ENCODE assay signal across 8 mouse cellular contexts in genomic region chr1:187607065-187608047, GRCm38 (mm10). TPM values are rescaled to one million over a fixed set of nuclear protein-coding genes. Genes with fewer than 3 reads are reported as not detected.
DNase-seq lines count a peak whose midpoint lies in the region; ATAC-seq and TF ChIP-seq lines count a peak whose summit lies in the region.

No protein-coding gene starts in this region.

- peak overlapping the region; percentile 8; the same call in 1 of the 2 replicates for H3K4me3 ChIP-seq in lung, embryonic 16.5 days (ENCODE audit: low read length)
- no peak overlapping the region for H3K4me3 ChIP-seq in lung, adult 2 months (replicated peaks; ENCODE audit: extremely low read depth, low read depth, low read length)
- H3K4me3 ChIP-seq in hindbrain, embryonic 16.5 days (ENCODE audit: low read length): 0 out of 2 replicates have a peak overlapping the region, but pooled peaks have one; percentile 4
- H3K4me3 ChIP-seq in liver, embryonic 13.5 days (replicated peaks): no peak overlapping the region

- intact Hi-C loops in left cerebral cortex, postnatal 25 days (cut with DNase I): loop anchor here (5.0 kb wide), 1 partner anchor 45 kb away; no protein-coding TSS in a partner anchor

- H3K27ac ChIP-seq in lung, embryonic 16.5 days (ENCODE audit: low read length): no peak overlapping the region
- no peak overlapping the region for H3K27ac ChIP-seq in hindbrain, embryonic 16.5 days (ENCODE audit: low read depth, low read length)
- no peak overlapping the region for H3K27ac ChIP-seq in liver, embryonic 13.5 days

- no peak for DNase-seq in lung, adult 2 months
- no peak for DNase-seq in liver, embryonic 13.5 days
- DNase-seq in testis, postnatal 14 days (ENCODE audit: low spot score): peak; percentile 8
- DNase-seq in right cerebral cortex, adult 18-20 months: no peak
- DNase-seq in left cerebral cortex, postnatal 25 days (ENCODE audit: low spot score in 2 of 2): no peak

- no peak for ATAC-seq in lung, embryonic 16.5 days (ENCODE audit: low read depth)
- ATAC-seq in hindbrain, embryonic 16.5 days: no peak
- 0 out of 2 replicates have a peak, but pooled peaks have one; percentile 15 for ATAC-seq in liver, embryonic 13.5 days (ENCODE audit: low read depth)
- ATAC-seq in CD4-positive, CD25-positive, alpha-beta regulatory T cell, adult 4 months: no peak

- H3K27me3 ChIP-seq in lung, embryonic 16.5 days (ENCODE audit: control insufficient read depth, insufficient read depth, low read depth, low read length): peaks cover 77% of the 10 kb centered on the region
- H3K27me3 ChIP-seq in hindbrain, embryonic 16.5 days (replicated peaks; ENCODE audit: control insufficient read depth, insufficient read depth, low read length): peaks cover 17% of the 10 kb centered on the region
- H3K27me3 ChIP-seq in liver, embryonic 13.5 days: peaks cover 98% of the 10 kb centered on the region

- no peak for TF ChIP-seq CTCF in lung, adult 2 months (IDR thresholded peaks at IDR 0.05; ENCODE audit: insufficient read depth, low read length)

- H3K9me3 ChIP-seq in lung, embryonic 16.5 days (ENCODE audit: control insufficient read depth, low read length): no peaks in the 10 kb centered on the region
- no peaks in the 10 kb centered on the region for H3K9me3 ChIP-seq in hindbrain, embryonic 16.5 days (ENCODE audit: control insufficient read depth, low read length)
- no peaks in the 10 kb centered on the region for H3K9me3 ChIP-seq in liver, embryonic 13.5 days (replicated peaks)

- no peak overlapping the region for H3K9ac ChIP-seq in lung, embryonic 16.5 days (ENCODE audit: low read length)
- no peak overlapping the region; the same call in 1 of the 2 replicates for H3K9ac ChIP-seq in hindbrain, embryonic 16.5 days (ENCODE audit: low read depth, low read length)
- H3K9ac ChIP-seq in liver, embryonic 13.5 days: no peak overlapping the region

- 3% methylated on average over 47 of the region's 47 CpGs for WGBS in lung, embryonic 16.5 days
- WGBS in lung, adult 2 months: 8% methylated on average over 47 of the region's 47 CpGs
- WGBS in hindbrain, embryonic 16.5 days: 5% methylated on average over 47 of the region's 47 CpGs
- WGBS in liver, embryonic 13.5 days (ENCODE audit: insufficient replicate concordance): 2% methylated on average over 46 of the region's 47 CpGs

- H3K4me2 ChIP-seq in lung, embryonic 16.5 days (ENCODE audit: low read depth, low read length): peak overlapping the region; percentile 19; the same call in 1 of the 2 replicates
- peak overlapping the region; percentile 38 for H3K4me2 ChIP-seq in hindbrain, embryonic 16.5 days (ENCODE audit: low read length)
- no peak overlapping the region for H3K4me2 ChIP-seq in liver, embryonic 13.5 days

- no peak for TF ChIP-seq POLR2A in lung, adult 2 months (IDR thresholded peaks at IDR 0.05; ENCODE audit: borderline replicate concordance, extremely low read depth, low read depth, low read length)

- H3K4me1 ChIP-seq in lung, embryonic 16.5 days (replicated peaks; ENCODE audit: control insufficient read depth, insufficient read depth, low read length): peaks cover 28% of the 10 kb centered on the region
- H3K4me1 ChIP-seq in lung, adult 2 months (ENCODE audit: control insufficient read depth, insufficient read depth, low read length): peaks cover 6% of the 10 kb centered on the region; the same call in 1 of the 2 replicates
- H3K4me1 ChIP-seq in hindbrain, embryonic 16.5 days (ENCODE audit: control insufficient read depth, insufficient read depth, low read depth, low read length): peaks cover 47% of the 10 kb centered on the region
- 0 out of 2 replicates have a peak, but pooled peaks cover 5% of the 10 kb centered on the region for H3K4me1 ChIP-seq in liver, embryonic 13.5 days (replicated peaks)

- H3K36me3 ChIP-seq in lung, embryonic 16.5 days (ENCODE audit: control insufficient read depth, insufficient read depth, low read length): no peaks in the 10 kb centered on the region
- H3K36me3 ChIP-seq in hindbrain, embryonic 16.5 days (ENCODE audit: control insufficient read depth, insufficient read depth, low read length): no peaks in the 10 kb centered on the region
- H3K36me3 ChIP-seq in liver, embryonic 13.5 days: no peaks in the 10 kb centered on the region

RNA-seq across cellular contexts. Expression of gene Esrrg, which starts 1.2 kb away (rescaled TPM):
- polyA plus RNA-seq in lung, embryonic 16.5 days (2015; fragmentation: Nextera tagmentation; extraction: Ambion mirVana): 1.0 and 1.5 TPM in 2 replicates
- 0.69 and 1.3 TPM in 2 replicates for polyA plus RNA-seq in lung, adult 2 months (2012; rRNA removed)
- 38.6 and 39.7 TPM in 2 replicates for polyA plus RNA-seq in hindbrain, embryonic 16.5 days (2015; fragmentation: Nextera tagmentation; extraction: Ambion mirVana)
- 0.06 and 0.07 TPM in 2 replicates for polyA plus RNA-seq in liver, embryonic 13.5 days (2015; fragmentation: Nextera tagmentation; extraction: Ambion mirVana)
- not detected for polyA plus RNA-seq in CD4-positive, CD25-positive, alpha-beta regulatory T cell, adult 4 months (2017; shearing (Covaris generic))
- total RNA-seq in left cerebral cortex, postnatal 25 days (2021): 10 to 100 TPM; 24.8 to 27.3 TPM

Comparison
In these comparisons a context has a peak if more than half of its experiments do, and no peak if none do; other contexts are left out.
1. H3K4me3 ChIP-seq: peak in lung, embryonic 16.5 days (single experiment) and hindbrain, embryonic 16.5 days (single experiment); none in lung, adult 2 months (single experiment) and liver, embryonic 13.5 days (single experiment).
2. RNA of gene Esrrg, which starts 1.2 kb away (polyA plus RNA-seq): 38.6 to 39.7 TPM in hindbrain, embryonic 16.5 days; 0.69 to 1.3 TPM in lung, adult 2 months, 1.0 to 1.5 TPM in lung, embryonic 16.5 days, not detected in CD4-positive, CD25-positive, alpha-beta regulatory T cell, adult 4 months and 0.06 to 0.07 TPM in liver, embryonic 13.5 days; every median in the first group is over 10 times any median in the second.